Mouse (Mus musculus): ENCODE measurements around the gene Alad. TPM values are rescaled to one million over a fixed set of nuclear protein-coding genes. Genes with fewer than 3 reads are reported as not detected.

The Alad gene
- polyA plus RNA-seq, 1 experiment from 2014 or later: 113 TPM

DNA sequence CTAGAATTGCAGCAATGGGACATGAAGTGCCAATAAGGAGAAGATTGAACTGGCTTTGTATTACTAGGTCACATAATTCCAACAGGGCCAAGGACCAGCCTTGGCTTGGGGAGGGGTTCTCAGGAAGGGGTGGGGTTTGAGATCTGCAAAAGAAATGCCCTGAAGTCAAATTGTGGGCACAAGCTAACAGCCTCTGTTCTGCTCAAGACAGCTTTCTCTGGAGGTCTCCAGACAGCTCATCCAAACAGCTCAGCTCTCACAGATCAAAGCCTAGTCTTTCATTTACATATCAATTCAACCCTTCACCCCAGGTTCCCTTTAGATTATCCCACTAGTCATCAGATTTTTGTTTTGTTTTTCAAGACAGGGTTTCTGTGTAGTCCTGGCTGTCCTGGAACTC lies 25.1 kb upstream of the Alad start:
- H3K27me3 ChIP-seq (ENCODE audit: insufficient read depth, low read length): no peaks in the 10 kb centered on the region
- no peaks in the 10 kb centered on the region for H3K36me3 ChIP-seq (ENCODE audit: insufficient read depth, low read length)
- no peak overlapping the region for H3K4me2 ChIP-seq (replicated peaks; ENCODE audit: low read depth, low read length)
- no peak overlapping the region for H3K4me3 ChIP-seq (ENCODE audit: low read length)
- no peak overlapping the region for H3K9ac ChIP-seq (replicated peaks; ENCODE audit: low read length)
- H3K4me1 ChIP-seq (ENCODE audit: insufficient read depth, low read length): no peaks in the 10 kb centered on the region
- no peak for ATAC-seq (ENCODE audit: low FRiP score, low TSS enrichment)
- no peaks in the 10 kb centered on the region for H3K9me3 ChIP-seq (ENCODE audit: low read length)
- H3K27ac ChIP-seq (ENCODE audit: low read length): no peak overlapping the region

DNA sequence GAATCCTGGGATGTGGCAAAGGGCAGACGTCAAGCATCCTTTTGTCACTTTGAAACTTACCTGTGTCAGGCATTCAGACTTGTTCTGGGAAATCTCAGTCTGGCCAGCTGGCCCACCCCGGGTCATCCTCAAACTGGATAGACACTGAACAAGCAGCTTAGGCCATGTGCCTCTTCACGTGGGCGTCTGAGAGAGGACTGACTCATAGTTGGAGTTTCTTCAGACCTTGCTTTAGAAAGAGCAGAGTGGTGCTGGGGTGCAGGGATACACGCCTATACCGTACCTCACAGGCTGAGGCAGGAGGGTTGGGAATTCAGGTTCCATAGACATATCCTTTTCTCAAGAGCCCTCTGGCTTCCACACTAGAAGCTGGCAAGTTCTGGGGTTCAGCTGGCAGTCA lies 24.1 kb upstream of the Alad start:
- H3K4me2 ChIP-seq (replicated peaks; ENCODE audit: low read depth, low read length): no peak overlapping the region
- H3K27me3 ChIP-seq (ENCODE audit: insufficient read depth, low read length): no peaks in the 10 kb centered on the region
- no peak for ATAC-seq (ENCODE audit: low FRiP score, low TSS enrichment)
- no peaks in the 10 kb centered on the region for H3K9me3 ChIP-seq (ENCODE audit: low read length)
- H3K36me3 ChIP-seq (ENCODE audit: insufficient read depth, low read length): no peaks in the 10 kb centered on the region
- no peak overlapping the region for H3K27ac ChIP-seq (ENCODE audit: low read length)
- 86% methylated on average over 6 of the region's 6 CpGs for WGBS
- no peaks in the 10 kb centered on the region for H3K4me1 ChIP-seq (ENCODE audit: insufficient read depth, low read length)
- H3K4me3 ChIP-seq (ENCODE audit: low read length): no peak overlapping the region
- H3K9ac ChIP-seq (replicated peaks; ENCODE audit: low read length): no peak overlapping the region

DNA sequence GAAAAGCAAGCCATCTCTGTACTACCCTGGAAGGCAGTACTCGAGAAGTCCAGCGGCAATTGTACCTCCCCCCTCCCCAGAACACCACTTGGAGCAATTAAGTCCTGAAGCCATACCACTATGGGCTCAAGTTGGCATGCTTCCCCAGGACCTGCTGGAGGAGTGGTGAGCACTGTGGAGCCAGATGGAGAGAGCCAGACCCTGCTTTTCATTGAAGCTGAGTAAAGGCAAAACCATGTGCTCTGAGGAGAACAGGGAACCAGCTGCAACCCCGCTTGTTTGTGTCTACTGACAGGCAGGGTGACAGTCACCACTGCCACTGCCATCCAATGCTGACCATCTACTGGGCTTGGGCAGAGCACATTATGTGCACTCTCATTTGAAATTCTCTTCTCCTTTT lies 22.1 kb upstream of the Alad start:
- no peaks in the 10 kb centered on the region for H3K36me3 ChIP-seq (ENCODE audit: insufficient read depth, low read length)
- H3K9ac ChIP-seq (replicated peaks; ENCODE audit: low read length): no peak overlapping the region
- WGBS: 82% methylated on average over 3 of the region's 3 CpGs
- no peaks in the 10 kb centered on the region for H3K4me1 ChIP-seq (ENCODE audit: insufficient read depth, low read length)
- no peaks in the 10 kb centered on the region for H3K27me3 ChIP-seq (ENCODE audit: insufficient read depth, low read length)
- H3K27ac ChIP-seq (ENCODE audit: low read length): no peak overlapping the region
- H3K9me3 ChIP-seq (ENCODE audit: low read length): no peaks in the 10 kb centered on the region
- no peak for ATAC-seq (ENCODE audit: low FRiP score, low TSS enrichment)
- H3K4me2 ChIP-seq (replicated peaks; ENCODE audit: low read depth, low read length): no peak overlapping the region
- no peak overlapping the region for H3K4me3 ChIP-seq (ENCODE audit: low read length)

DNA sequence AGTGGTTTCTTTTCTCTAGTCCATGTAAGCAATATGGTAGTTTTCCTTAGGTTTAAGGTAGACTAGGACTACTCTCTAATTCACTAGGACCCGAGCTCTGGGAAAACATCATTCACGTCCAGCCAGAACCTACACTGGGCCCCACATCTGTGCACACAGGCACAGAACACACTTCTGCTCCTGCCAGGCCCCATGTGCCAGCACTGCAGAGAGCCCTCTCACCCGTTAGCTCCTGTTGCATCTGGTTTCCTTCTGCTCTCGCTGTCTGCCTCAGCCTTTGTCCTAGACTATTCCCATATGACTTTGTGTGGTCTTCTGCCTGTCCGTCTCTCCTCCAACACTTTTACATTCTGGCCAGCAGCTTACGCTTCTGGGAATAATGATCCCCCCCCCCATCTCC lies 14.0 kb upstream of the Alad start:
- WGBS: 90% methylated on average over 6 of the region's 6 CpGs
- Histone ChIP-seq H3K27me3 (ENCODE audit: insufficient read depth, low read length) (no peaks in the 10 kb centered on the region), H3K36me3 (ENCODE audit: insufficient read depth, low read length) (no peaks in the 10 kb centered on the region), H3K9ac (replicated peaks; ENCODE audit: low read length) (no peak overlapping the region), H3K27ac (ENCODE audit: low read length) (no peak overlapping the region), H3K9me3 (ENCODE audit: low read length) (no peaks in the 10 kb centered on the region), H3K4me1 (ENCODE audit: insufficient read depth, low read length) (no peaks in the 10 kb centered on the region), H3K4me3 (ENCODE audit: low read length) (no peak overlapping the region), H3K4me2 (replicated peaks; ENCODE audit: low read depth, low read length) (no peak overlapping the region)
- ATAC-seq (ENCODE audit: low FRiP score, low TSS enrichment): no peak

DNA sequence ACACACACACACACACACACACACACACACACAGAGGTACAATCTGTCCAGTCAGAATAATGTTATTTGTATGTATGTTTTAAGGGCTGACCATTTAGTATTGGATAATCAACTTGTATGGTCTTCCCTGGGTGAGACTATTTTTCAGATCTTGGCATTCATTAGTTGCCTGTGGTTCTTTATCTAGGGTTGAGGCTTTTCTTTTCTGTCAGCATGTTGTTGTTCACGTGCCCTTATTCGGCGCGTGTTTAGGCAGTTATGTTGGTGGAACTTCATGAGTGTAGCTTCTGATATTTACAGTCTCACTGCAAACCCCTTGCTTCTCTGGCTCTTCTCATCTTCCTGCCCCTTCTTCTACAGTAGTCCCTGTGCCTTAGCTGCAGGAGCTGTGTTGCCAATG lies 7.9 kb upstream of the Alad start:
- no peaks in the 10 kb centered on the region for H3K9me3 ChIP-seq (ENCODE audit: low read length)
- no peak overlapping the region for H3K4me2 ChIP-seq (replicated peaks; ENCODE audit: low read depth, low read length)
- H3K9ac ChIP-seq (replicated peaks; ENCODE audit: low read length): no peak overlapping the region
- 82% methylated on average over 4 of the region's 4 CpGs for WGBS
- H3K4me1 ChIP-seq (ENCODE audit: insufficient read depth, low read length): peaks cover 6% of the 10 kb centered on the region
- H3K36me3 ChIP-seq (ENCODE audit: insufficient read depth, low read length): peaks cover 5% of the 10 kb centered on the region; the same call in 1 of the 2 replicates
- H3K27ac ChIP-seq (ENCODE audit: low read length): no peak overlapping the region
- H3K4me3 ChIP-seq (ENCODE audit: low read length): no peak overlapping the region
- no peaks in the 10 kb centered on the region for H3K27me3 ChIP-seq (ENCODE audit: insufficient read depth, low read length)
- no peak for ATAC-seq (ENCODE audit: low FRiP score, low TSS enrichment)

DNA sequence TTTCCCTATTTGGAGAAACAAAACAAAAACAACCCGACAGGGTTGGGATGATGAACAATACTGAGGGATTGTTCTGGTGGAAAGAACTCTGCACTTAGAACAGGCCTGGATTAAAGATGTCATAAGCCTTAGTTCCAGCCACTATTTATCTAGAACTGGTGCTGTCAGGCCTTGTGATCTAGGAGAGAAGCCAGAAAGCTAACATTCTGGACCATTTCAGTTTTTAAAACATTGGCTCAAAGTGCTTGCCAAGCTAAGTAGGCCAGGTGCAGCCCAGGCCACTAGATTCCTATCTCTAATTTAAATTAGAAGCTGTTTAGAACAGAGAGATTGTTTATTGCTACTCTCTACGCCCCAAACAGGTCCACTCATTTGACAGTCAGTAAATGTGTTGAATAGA lies 6.5 kb upstream of the Alad start:
- no peak overlapping the region for H3K4me2 ChIP-seq (replicated peaks; ENCODE audit: low read depth, low read length)
- no peak for ATAC-seq (ENCODE audit: low FRiP score, low TSS enrichment)
- peaks cover 6% of the 10 kb centered on the region for H3K4me1 ChIP-seq (ENCODE audit: insufficient read depth, low read length)
- H3K27ac ChIP-seq (ENCODE audit: low read length): no peak overlapping the region
- no peaks in the 10 kb centered on the region for H3K9me3 ChIP-seq (ENCODE audit: low read length)
- H3K4me3 ChIP-seq (ENCODE audit: low read length): no peak overlapping the region
- H3K36me3 ChIP-seq (ENCODE audit: insufficient read depth, low read length): peaks cover 5% of the 10 kb centered on the region; the same call in 1 of the 2 replicates
- no peaks in the 10 kb centered on the region for H3K27me3 ChIP-seq (ENCODE audit: insufficient read depth, low read length)
- H3K9ac ChIP-seq (replicated peaks; ENCODE audit: low read length): no peak overlapping the region
- 58% methylated on average over 2 of the region's 2 CpGs for WGBS

DNA sequence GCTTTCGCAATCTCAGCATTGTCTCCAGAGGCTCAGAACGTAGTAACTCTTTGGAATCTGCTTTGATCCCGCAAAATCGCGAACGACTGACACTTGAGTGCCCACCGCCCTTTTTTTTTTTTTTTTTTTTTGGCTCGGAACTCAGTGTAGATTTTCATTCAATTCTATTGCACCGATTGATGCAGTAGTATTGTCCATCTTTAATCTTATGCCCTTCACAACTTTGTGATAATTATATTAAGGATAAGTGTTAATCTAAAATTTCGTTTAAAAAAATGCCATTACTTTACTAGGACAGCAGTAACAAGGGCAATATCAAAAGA lies 5.7 kb upstream of the Alad start:
- H3K9ac ChIP-seq (replicated peaks; ENCODE audit: low read length): no peak overlapping the region; the same call in 1 of the 2 replicates
- peak overlapping the region; percentile 67 for H3K4me3 ChIP-seq (ENCODE audit: low read length)
- peaks cover 5% of the 10 kb centered on the region; the same call in 1 of the 2 replicates for H3K36me3 ChIP-seq (ENCODE audit: insufficient read depth, low read length)
- no peaks in the 10 kb centered on the region for H3K9me3 ChIP-seq (ENCODE audit: low read length)
- H3K4me1 ChIP-seq (ENCODE audit: insufficient read depth, low read length): peaks cover 8% of the 10 kb centered on the region
- no peak overlapping the region for H3K27ac ChIP-seq (ENCODE audit: low read length)
- H3K27me3 ChIP-seq (ENCODE audit: insufficient read depth, low read length): no peaks in the 10 kb centered on the region
- no peak for ATAC-seq (ENCODE audit: low FRiP score, low TSS enrichment)
- H3K4me2 ChIP-seq (replicated peaks; ENCODE audit: low read depth, low read length): peak overlapping the region; percentile 88
- WGBS: 2% methylated on average over 10 of the region's 10 CpGs

DNA sequence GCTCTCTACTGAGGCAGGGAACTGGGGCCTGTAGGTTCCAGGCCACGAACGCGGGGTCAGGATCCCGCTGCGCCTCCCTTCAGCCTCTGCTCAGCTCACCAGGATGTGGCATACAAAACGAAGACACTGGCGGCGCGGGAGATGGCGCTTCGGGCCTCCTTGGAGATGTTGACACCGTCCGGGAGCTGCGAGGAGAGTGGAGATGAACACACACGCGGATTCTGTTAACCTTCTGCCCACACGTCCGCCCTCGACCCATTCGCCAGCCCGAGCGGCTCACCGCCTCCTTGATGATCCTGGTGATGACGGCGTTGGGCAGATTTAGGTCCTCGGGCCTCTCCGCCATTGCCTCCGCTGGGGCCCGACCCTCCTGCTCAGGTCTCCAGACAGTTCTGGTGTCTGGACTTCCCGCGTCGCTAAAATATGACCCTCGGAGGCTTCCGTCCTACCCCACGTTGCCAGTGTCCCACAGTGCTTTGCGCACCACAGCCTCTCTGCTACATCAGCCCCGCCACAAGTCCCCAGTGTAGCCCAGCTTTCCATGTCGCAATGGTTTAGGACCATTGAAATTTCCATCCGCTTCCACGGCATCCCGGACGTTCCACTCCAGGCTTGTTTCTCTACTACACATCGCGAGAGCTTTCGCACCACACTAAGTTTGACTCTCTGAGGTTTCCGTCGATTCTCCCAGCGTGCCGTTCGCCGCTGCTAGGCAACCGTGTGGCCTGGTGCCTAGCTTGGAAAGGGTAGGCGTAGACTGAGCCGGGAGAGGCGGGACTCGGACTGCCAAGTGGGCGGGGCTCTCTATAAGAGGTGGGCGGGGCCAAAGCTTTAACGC lies 5.2 kb upstream of the Alad start, which contains the start of the genes Pole3 and 4933430I17Rik:
TSS of gene Pole3 (minus strand) at position 418 of the 838 bp plus-strand sequence.
TSS of gene 4933430I17Rik (plus strand) at position 719 of the 838 bp plus-strand sequence.
- H3K36me3 ChIP-seq (ENCODE audit: insufficient read depth, low read length): peaks cover 5% of the 10 kb centered on the region; the same call in 1 of the 2 replicates
- H3K27ac ChIP-seq (ENCODE audit: low read length): peak within 1 kb of the TSS; percentile 97
- under 1% methylated on average over 59 of the region's 59 CpGs for WGBS

DNA sequence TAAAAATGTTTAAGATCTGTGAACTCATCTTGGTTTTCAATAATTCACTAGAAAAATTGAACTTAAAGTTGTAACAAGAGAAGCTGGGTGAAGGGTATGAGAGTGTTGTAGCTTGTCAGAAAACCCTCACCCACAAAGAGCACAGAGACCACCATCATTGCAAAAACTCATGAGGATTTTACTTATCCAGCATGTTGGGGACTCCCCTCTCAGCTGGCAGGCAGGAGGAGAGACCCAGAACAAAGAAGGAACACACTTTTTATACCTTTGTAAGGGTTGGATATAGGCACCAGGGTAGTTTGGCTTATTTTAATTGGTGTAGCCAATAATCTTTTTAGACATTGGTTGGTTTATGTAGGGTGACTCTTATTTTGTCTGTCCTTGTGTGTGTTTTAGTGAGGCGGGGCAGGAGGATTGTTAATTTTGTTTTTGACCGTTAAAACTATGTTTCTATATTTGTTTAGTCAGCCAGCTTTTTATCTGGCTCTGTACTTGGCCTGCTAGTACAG lies 1.2 kb upstream of the Alad start:
- Histone ChIP-seq H3K4me1 (ENCODE audit: insufficient read depth, low read length) (peaks cover 41% of the 10 kb centered on the region), H3K27me3 (ENCODE audit: insufficient read depth, low read length) (no peaks in the 10 kb centered on the region), H3K9ac (replicated peaks; ENCODE audit: low read length) (no peak overlapping the region), H3K4me2 (replicated peaks; ENCODE audit: low read depth, low read length) (no peak overlapping the region), H3K9me3 (ENCODE audit: low read length) (no peaks in the 10 kb centered on the region), H3K27ac (ENCODE audit: low read length) (no peak overlapping the region), H3K36me3 (ENCODE audit: insufficient read depth, low read length) (peaks cover 5% of the 10 kb centered on the region; the same call in 1 of the 2 replicates), H3K4me3 (ENCODE audit: low read length) (no peak overlapping the region)
- no peak for ATAC-seq (ENCODE audit: low FRiP score, low TSS enrichment)
- WGBS: 89% methylated on average over 2 of the region's 2 CpGs

More for the DNA sequence above, 5.2 kb upstream of the Alad start, which contains the start of the genes Pole3 and 4933430I17Rik:
- H3K9ac ChIP-seq (replicated peaks; ENCODE audit: low read length): peak within 1 kb of the TSS; percentile 80
- peak; percentile 98 for ATAC-seq (ENCODE audit: low FRiP score, low TSS enrichment)
- no peaks in the 10 kb centered on the region for H3K27me3 ChIP-seq (ENCODE audit: insufficient read depth, low read length)
- H3K4me1 ChIP-seq (ENCODE audit: insufficient read depth, low read length): peaks cover 11% of the 10 kb centered on the region
- H3K4me2 ChIP-seq (replicated peaks; ENCODE audit: low read depth, low read length): peak within 1 kb of the TSS; percentile 88
- no peaks in the 10 kb centered on the region for H3K9me3 ChIP-seq (ENCODE audit: low read length)
- peak within 1 kb of the TSS; percentile 67 for H3K4me3 ChIP-seq (ENCODE audit: low read length)
